Mouse (Mus musculus): ENCODE data around the gene Hsd17b13. TPM values are rescaled to one million over a fixed set of nuclear protein-coding genes. Genes with fewer than 3 reads are reported as not detected.
"Not testable (repeated sequence)": the region's sequence is repeated elsewhere in the genome, so short reads cannot be mapped to it uniquely, and the experiment has no call there.

Hsd17b13 gene
- not detected in 2 replicates for polyA plus RNA-seq (2015; fragmentation: Nextera tagmentation; extraction: Ambion mirVana)

- H3K36me3 ChIP-seq (ENCODE audit: control insufficient read depth, insufficient read depth): no peaks in the 10 kb centered on the region
- no peaks in the 10 kb centered on the region for H3K27me3 ChIP-seq (replicated peaks; ENCODE audit: control insufficient read depth, insufficient read depth, low read length)
- H3K9ac ChIP-seq (replicated peaks; ENCODE audit: low read depth, low read length): no peak within 1 kb of the TSS
- no peaks in the 10 kb centered on the region for H3K4me1 ChIP-seq (replicated peaks; ENCODE audit: control insufficient read depth, insufficient read depth, low read length)
- no peak for ATAC-seq
- no peak within 1 kb of the TSS for H3K27ac ChIP-seq (ENCODE audit: low read length)
- WGBS: 92% methylated on average over 4 of the region's 4 CpGs
- no peaks in the 10 kb centered on the region for H3K9me3 ChIP-seq (ENCODE audit: control insufficient read depth, low read length)
- no peak within 1 kb of the TSS for H3K4me2 ChIP-seq (ENCODE audit: low read length)
- H3K4me3 ChIP-seq (replicated peaks; ENCODE audit: low read length): no peak within 1 kb of the TSS
Measured at GRCm38 (mm10) chr5:103977297-103977696, at the start of gene Hsd17b13. TSS of gene Hsd17b13 (minus strand) at chr5:103977410.

GRCm38 (mm10) chr5:104025245-104025854 lies 48.1 kb upstream of the Hsd17b13 start:
- Histone ChIP-seq H3K4me2 (ENCODE audit: low read length) (no peak overlapping the region), H3K4me3 (replicated peaks; ENCODE audit: low read length) (no peak overlapping the region), H3K9ac (replicated peaks; ENCODE audit: low read depth, low read length) (no peak overlapping the region), H3K36me3 (ENCODE audit: control insufficient read depth, insufficient read depth) (no peaks in the 10 kb centered on the region), H3K9me3 (ENCODE audit: control insufficient read depth, low read length) (no peaks in the 10 kb centered on the region), H3K27ac (ENCODE audit: low read length) (no peak overlapping the region), H3K4me1 (replicated peaks; ENCODE audit: control insufficient read depth, insufficient read depth, low read length) (peaks cover 6% of the 10 kb centered on the region), H3K27me3 (replicated peaks; ENCODE audit: control insufficient read depth, insufficient read depth, low read length) (no peaks in the 10 kb centered on the region; the same call in 1 of the 2 replicates)
- WGBS: 50% methylated on average over 17 of the region's 17 CpGs
- ATAC-seq: no peak

GRCm38 (mm10) chr5:104024762-104025161 lies 47.6 kb upstream of the Hsd17b13 start:
- Histone ChIP-seq H3K27me3 (replicated peaks; ENCODE audit: control insufficient read depth, insufficient read depth, low read length) (no peaks in the 10 kb centered on the region; the same call in 1 of the 2 replicates), H3K4me2 (ENCODE audit: low read length) (no peak overlapping the region), H3K27ac (ENCODE audit: low read length) (no peak overlapping the region), H3K9ac (replicated peaks; ENCODE audit: low read depth, low read length) (no peak overlapping the region), H3K9me3 (ENCODE audit: control insufficient read depth, low read length) (no peaks in the 10 kb centered on the region), H3K4me3 (replicated peaks; ENCODE audit: low read length) (no peak overlapping the region), H3K4me1 (replicated peaks; ENCODE audit: control insufficient read depth, insufficient read depth, low read length) (peaks cover 6% of the 10 kb centered on the region), H3K36me3 (ENCODE audit: control insufficient read depth, insufficient read depth) (no peaks in the 10 kb centered on the region)
- 69% methylated on average over 11 of the region's 11 CpGs for WGBS
- ATAC-seq: no peak

DNA sequence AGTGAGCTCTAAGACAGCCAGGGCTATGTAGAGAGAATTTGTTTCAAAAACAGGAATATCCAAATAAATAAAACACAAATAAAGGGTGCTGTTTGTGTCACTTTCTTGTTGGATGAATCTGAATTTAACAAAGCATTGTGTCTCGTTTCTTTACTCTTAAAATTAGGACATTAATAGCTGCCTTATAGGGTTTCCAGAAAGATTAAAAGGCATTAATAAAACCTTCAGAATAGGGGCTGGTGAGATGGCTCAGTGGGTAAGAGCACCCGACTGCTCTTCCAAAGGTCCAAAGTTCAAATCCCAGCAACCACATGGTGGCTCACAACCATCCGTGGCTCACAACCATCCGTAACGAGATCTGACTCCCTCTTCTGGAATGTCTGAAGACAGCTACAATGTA lies 47.0 kb upstream of the Hsd17b13 start:
- H3K4me3 ChIP-seq (replicated peaks; ENCODE audit: low read length); H3K27ac ChIP-seq (ENCODE audit: low read length); H3K36me3 ChIP-seq (ENCODE audit: control insufficient read depth, insufficient read depth); H3K9ac ChIP-seq (replicated peaks; ENCODE audit: low read depth, low read length); H3K4me1 ChIP-seq (replicated peaks; ENCODE audit: control insufficient read depth, insufficient read depth, low read length); H3K9me3 ChIP-seq (ENCODE audit: control insufficient read depth, low read length); H3K27me3 ChIP-seq (replicated peaks; ENCODE audit: control insufficient read depth, insufficient read depth, low read length); ATAC-seq; H3K4me2 ChIP-seq (ENCODE audit: low read length): not testable (repeated sequence)
- 81% methylated on average over 5 of the region's 5 CpGs for WGBS

DNA sequence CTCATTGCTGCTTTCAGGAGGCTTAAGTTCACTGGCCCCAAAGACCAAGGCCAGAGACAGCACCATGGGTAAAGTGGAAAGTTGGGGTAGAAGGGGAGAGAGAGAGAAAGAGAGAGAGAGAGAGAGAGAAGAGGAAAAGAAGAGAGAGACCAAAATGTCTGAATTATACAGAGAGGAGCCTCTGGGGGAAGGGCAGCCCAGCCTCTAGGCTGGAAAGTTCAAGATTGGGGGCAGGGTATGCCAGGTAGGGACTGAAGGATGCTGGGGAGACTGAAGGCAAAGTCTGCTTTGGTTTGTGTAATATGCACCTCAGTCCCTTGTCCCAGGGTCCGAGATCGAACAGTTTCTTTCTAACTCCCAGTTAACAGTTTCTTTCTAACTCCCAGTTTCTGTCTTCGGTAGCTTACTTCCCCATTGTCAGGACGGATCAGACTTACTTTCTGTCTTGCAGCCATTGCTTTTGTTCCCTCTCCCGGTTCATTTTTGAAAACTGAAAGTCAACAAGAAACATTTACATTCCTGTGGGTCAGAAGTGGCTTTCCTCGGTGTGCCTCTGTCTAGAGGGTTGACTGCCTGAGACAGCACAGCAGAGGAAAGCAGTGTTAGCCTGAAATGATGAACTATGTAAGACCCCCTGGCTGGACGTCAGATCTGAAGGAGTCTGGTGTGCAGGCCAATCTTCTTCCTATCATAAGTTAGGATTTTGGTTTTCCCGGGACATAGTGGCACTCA lies 46.2 kb upstream of the Hsd17b13 start:
- Histone ChIP-seq H3K4me3 (replicated peaks; ENCODE audit: low read length) (no peak overlapping the region), H3K9ac (replicated peaks; ENCODE audit: low read depth, low read length) (no peak overlapping the region), H3K4me2 (ENCODE audit: low read length) (no peak overlapping the region), H3K4me1 (replicated peaks; ENCODE audit: control insufficient read depth, insufficient read depth, low read length) (peaks cover 6% of the 10 kb centered on the region), H3K36me3 (ENCODE audit: control insufficient read depth, insufficient read depth) (no peaks in the 10 kb centered on the region), H3K27ac (ENCODE audit: low read length) (no peak overlapping the region), H3K27me3 (replicated peaks; ENCODE audit: control insufficient read depth, insufficient read depth, low read length) (no peaks in the 10 kb centered on the region; the same call in 1 of the 2 replicates), H3K9me3 (ENCODE audit: control insufficient read depth, low read length) (no peaks in the 10 kb centered on the region)
- ATAC-seq: no peak
- WGBS: 71% methylated on average over 8 of the region's 8 CpGs

DNA sequence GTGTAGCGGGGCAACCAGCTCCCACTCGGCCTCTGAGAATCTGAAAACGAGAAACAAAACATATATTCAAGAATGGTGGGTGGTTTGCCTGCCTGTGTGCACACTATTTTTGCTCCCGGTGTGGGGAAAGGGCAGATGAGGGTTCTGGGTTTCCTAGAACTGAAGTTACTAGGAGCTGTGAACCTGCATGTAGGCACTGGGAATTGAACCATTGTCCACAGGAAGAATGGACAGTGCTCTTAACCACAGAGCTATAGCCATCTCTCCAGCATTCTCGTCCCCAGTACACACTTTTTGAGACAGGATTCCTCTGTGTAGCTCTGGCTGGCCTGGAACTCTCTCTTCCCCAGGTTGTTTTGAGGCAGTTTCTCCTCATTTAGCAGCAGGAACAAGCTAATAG lies 45.3 kb upstream of the Hsd17b13 start:
- Histone ChIP-seq H3K9me3 (ENCODE audit: control insufficient read depth, low read length) (no peaks in the 10 kb centered on the region), H3K4me1 (replicated peaks; ENCODE audit: control insufficient read depth, insufficient read depth, low read length) (peaks cover 6% of the 10 kb centered on the region), H3K4me3 (replicated peaks; ENCODE audit: low read length) (peak overlapping the region; percentile 62; the same call in 1 of the 2 replicates), H3K9ac (replicated peaks; ENCODE audit: low read depth, low read length) (peak overlapping the region; percentile 65; the same call in 1 of the 2 replicates), H3K27me3 (replicated peaks; ENCODE audit: control insufficient read depth, insufficient read depth, low read length) (no peaks in the 10 kb centered on the region; the same call in 1 of the 2 replicates), H3K27ac (ENCODE audit: low read length) (no peak overlapping the region), H3K36me3 (ENCODE audit: control insufficient read depth, insufficient read depth) (no peaks in the 10 kb centered on the region), H3K4me2 (ENCODE audit: low read length) (peak overlapping the region; percentile 82)
- ATAC-seq: no peak
- WGBS: 30% methylated on average over 5 of the region's 5 CpGs

DNA sequence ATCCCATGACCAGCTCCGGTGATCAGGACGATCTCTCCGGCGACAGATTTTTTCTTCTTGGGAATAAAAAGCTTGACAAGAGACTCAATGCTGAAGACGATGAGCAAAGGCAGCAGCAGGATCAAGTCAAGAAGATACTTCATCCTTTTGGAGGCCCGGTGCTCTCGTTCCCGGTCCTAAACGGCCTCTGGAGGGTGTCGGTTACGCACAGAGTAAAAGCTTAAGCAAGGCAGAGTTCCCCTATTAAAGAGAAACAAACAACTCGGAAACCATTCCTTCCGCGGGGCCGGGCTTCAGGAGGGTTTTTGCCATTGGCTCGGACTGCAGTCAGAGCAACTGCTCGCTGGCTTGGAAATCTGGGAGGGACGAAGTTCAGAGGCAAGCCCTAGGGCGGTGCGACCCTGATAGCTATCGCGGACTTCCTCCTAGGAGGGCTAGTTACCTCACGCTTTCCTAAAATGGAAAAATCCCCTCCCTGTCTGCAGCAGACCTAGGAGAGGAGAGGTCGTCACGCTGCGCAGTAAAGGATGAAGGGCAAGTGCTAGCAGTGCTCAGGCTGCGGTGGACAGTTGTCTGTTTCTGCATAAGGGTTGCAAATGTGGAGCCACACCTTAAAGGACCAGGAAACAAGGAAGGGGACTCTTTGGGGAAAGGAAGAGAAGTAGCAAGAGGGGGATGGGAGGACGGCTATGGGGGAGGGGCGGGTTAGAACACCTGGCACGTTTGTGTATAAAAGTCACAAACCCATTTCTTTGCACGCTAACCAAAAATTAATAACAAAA lies 44.6 kb upstream of the Hsd17b13 start, which contains the start of gene Hsd17b11:
Hsd17b11 (minus strand) TSS at position 323 of the 782 bp plus-strand sequence.
- Histone ChIP-seq H3K4me1 (replicated peaks; ENCODE audit: control insufficient read depth, insufficient read depth, low read length) (peaks cover 6% of the 10 kb centered on the region), H3K4me2 (ENCODE audit: low read length) (peak within 1 kb of the TSS; percentile 82), H3K36me3 (ENCODE audit: control insufficient read depth, insufficient read depth) (no peaks in the 10 kb centered on the region), H3K27ac (ENCODE audit: low read length) (peak within 1 kb of the TSS; percentile 42; the same call in 1 of the 2 replicates), H3K27me3 (replicated peaks; ENCODE audit: control insufficient read depth, insufficient read depth, low read length) (no peaks in the 10 kb centered on the region; the same call in 1 of the 2 replicates), H3K9ac (replicated peaks; ENCODE audit: low read depth, low read length) (peak within 1 kb of the TSS; percentile 65), H3K9me3 (ENCODE audit: control insufficient read depth, low read length) (no peaks in the 10 kb centered on the region), H3K4me3 (replicated peaks; ENCODE audit: low read length) (peak within 1 kb of the TSS; percentile 62)
- peak; percentile 86 for ATAC-seq
- whole genome bisulfite sequencing: 2% methylated on average over 31 of the region's 31 CpGs

- H3K4me2 ChIP-seq (ENCODE audit: low read length): no peak overlapping the region
Measured at GRCm38 (mm10) chr5:104011419-104011818, 34.2 kb upstream of the Hsd17b13 start.

DNA sequence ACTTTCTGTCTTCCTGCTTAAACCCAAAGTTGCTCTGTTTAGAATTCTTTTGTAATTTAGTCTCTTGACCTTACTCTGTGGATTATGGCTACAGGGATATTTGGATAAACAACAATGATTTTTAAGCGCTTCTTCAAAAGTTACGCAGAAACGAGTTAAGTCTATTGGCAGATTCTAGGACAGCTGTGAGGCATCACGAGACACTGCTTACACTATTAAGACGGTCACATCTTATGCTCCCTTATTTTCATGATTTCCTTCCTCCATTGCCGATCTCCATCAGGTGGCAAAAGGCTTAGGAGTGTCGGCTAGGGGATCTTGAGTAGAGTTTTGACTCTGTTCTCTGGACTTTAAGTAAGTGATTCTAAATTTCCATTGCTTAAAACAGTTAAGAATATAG lies 33.1 kb upstream of the Hsd17b13 start:
- Histone ChIP-seq H3K27ac (ENCODE audit: low read length) (no peak overlapping the region), H3K9ac (replicated peaks; ENCODE audit: low read depth, low read length) (no peak overlapping the region), H3K36me3 (ENCODE audit: control insufficient read depth, insufficient read depth) (no peaks in the 10 kb centered on the region), H3K4me1 (replicated peaks; ENCODE audit: control insufficient read depth, insufficient read depth, low read length) (no peaks in the 10 kb centered on the region), H3K4me3 (replicated peaks; ENCODE audit: low read length) (no peak overlapping the region), H3K27me3 (replicated peaks; ENCODE audit: control insufficient read depth, insufficient read depth, low read length) (no peaks in the 10 kb centered on the region), H3K4me2 (ENCODE audit: low read length) (no peak overlapping the region), H3K9me3 (ENCODE audit: control insufficient read depth, low read length) (no peaks in the 10 kb centered on the region)
- no peak for ATAC-seq
- WGBS: 95% methylated on average over 7 of the region's 7 CpGs

More at GRCm38 (mm10) chr5:104011419-104011818, 34.2 kb upstream of the Hsd17b13 start:
- no peak for ATAC-seq
- Histone ChIP-seq H3K36me3 (ENCODE audit: control insufficient read depth, insufficient read depth) (no peaks in the 10 kb centered on the region), H3K4me1 (replicated peaks; ENCODE audit: control insufficient read depth, insufficient read depth, low read length) (no peaks in the 10 kb centered on the region), H3K9ac (replicated peaks; ENCODE audit: low read depth, low read length) (no peak overlapping the region), H3K27ac (ENCODE audit: low read length) (no peak overlapping the region), H3K9me3 (ENCODE audit: control insufficient read depth, low read length) (no peaks in the 10 kb centered on the region), H3K4me3 (replicated peaks; ENCODE audit: low read length) (no peak overlapping the region), H3K27me3 (replicated peaks; ENCODE audit: control insufficient read depth, insufficient read depth, low read length) (no peaks in the 10 kb centered on the region)
